Mouse (Mus musculus) hindbrain, embryonic 12.5 days (tissue): ENCODE results near the gene Mob4. TPM values are rescaled to one million over a fixed set of nuclear protein-coding genes. Genes with fewer than 3 reads are reported as not detected.

Experiments
- ATAC-seq: fragments of 200-750 bp; cut with Nextera tagmentation; 2 replicates; pipeline ENCODE4 v1.8.0; 2017; ENCODE audit warnings: moderate TSS enrichment; ENCODE audit not compliant: low FRiP score
- H3K27ac ChIP-seq: fragments of 300-500 bp; sonication (generic); 2 replicates; pipeline ENCODE4 v1.5.1; 2016; ENCODE audit warnings: mild to moderate bottlenecking
- H3K27me3 ChIP-seq: fragments of 300-500 bp; sonication (generic); 2 replicates; pipeline ENCODE4 v1.6.1; 2016; ENCODE audit warnings: mild to moderate bottlenecking
- H3K36me3 ChIP-seq: fragments of 300-500 bp; sonication (generic); 2 replicates; pipeline ENCODE4 v1.6.1; 2016; ENCODE audit warnings: mild to moderate bottlenecking
- H3K4me1 ChIP-seq: fragments of 300-500 bp; sonication (generic); 2 replicates; pipeline ENCODE4 v1.6.1; 2016
- H3K4me2 ChIP-seq: fragments of 300-500 bp; sonication (generic); replicated peaks from 2 replicates; pipeline ENCODE4 v1.6.1; 2016; ENCODE audit warnings: mild to moderate bottlenecking
- H3K4me3 ChIP-seq: fragments of 300-500 bp; sonication (generic); 2 replicates; pipeline ENCODE4 v1.5.1; 2016; ENCODE audit warnings: mild to moderate bottlenecking
- H3K9ac ChIP-seq: fragments of 300-500 bp; sonication (generic); 2 replicates; pipeline ENCODE4 v1.6.1; 2016; ENCODE audit warnings: mild to moderate bottlenecking, moderate library complexity
- H3K9me3 ChIP-seq: fragments of 300-500 bp; sonication (generic); replicated peaks from 2 replicates; pipeline ENCODE4 v1.6.1; 2016; ENCODE audit warnings: mild to moderate bottlenecking
- WGBS: fragments of 180-500 bp; shearing (Covaris S2); methylation state at CpG from one replicate; pipeline ENCODE4 v1.1.7; 2016; 5-methylcytosine and 5-hydroxymethylcytosine counted together
- polyA plus RNA-seq: library from polyadenylated mRNA; unstranded; fragments of >200 nt; fragmentation: Nextera tagmentation; extraction: Ambion mirVana; gene quantifications from 2 replicates; pipeline ENCODE4 v1.2.1, GENCODE M21; 2016

Mob4 gene
- polyA plus RNA-seq, 1 experiment from 2014 or later: 150 TPM

DNA sequence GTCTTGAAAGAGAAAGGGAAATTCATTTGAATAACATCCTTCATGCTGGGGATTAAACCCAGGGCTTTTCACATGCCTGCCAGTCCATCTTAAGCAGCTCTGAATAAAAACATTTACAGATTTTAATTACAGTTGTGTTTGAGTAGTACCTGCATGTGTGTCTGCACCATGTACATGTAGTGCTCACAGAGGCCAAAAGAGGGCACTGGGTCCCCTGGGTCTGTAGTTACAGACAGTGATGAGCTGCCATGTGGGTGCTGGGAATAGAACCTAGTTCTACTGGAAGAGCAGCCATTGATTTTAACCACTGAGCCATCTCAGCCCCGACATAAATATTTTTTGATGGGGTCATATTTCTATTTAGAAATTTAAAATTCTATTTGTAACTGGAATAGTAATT, 4.8 kb downstream of the Mob4 start:
- Histone ChIP-seq H3K27ac (no peak overlapping the region), H3K9ac (no peak overlapping the region), H3K4me1 (peaks cover 16% of the 10 kb centered on the region), H3K9me3 (no peaks in the 10 kb centered on the region), H3K4me3 (no peak overlapping the region), H3K4me2 (no peak overlapping the region), H3K27me3 (no peaks in the 10 kb centered on the region), H3K36me3 (peaks cover 20% of the 10 kb centered on the region)
- 98% methylated on average over 1 of the region's 1 CpGs for WGBS
- ATAC-seq: no peak

GRCm38 (mm10) chr1:55144338-55144737, 13.3 kb downstream of the Mob4 start:
- no peak overlapping the region for H3K4me3 ChIP-seq
- no peaks in the 10 kb centered on the region for H3K9me3 ChIP-seq
- H3K27ac ChIP-seq: no peak overlapping the region
- H3K4me1 ChIP-seq: no peaks in the 10 kb centered on the region
- H3K36me3 ChIP-seq: peaks cover 36% of the 10 kb centered on the region
- 94% methylated on average over 4 of the region's 4 CpGs for WGBS
- no peaks in the 10 kb centered on the region for H3K27me3 ChIP-seq
- no peak overlapping the region for H3K4me2 ChIP-seq
- no peak for ATAC-seq
- H3K9ac ChIP-seq: no peak overlapping the region

GRCm38 (mm10) chr1:55145556-55145955, 14.5 kb downstream of the Mob4 start:
- no peak for ATAC-seq
- Histone ChIP-seq H3K9me3 (no peaks in the 10 kb centered on the region), H3K27ac (no peak overlapping the region), H3K36me3 (peaks cover 37% of the 10 kb centered on the region), H3K4me2 (no peak overlapping the region), H3K27me3 (no peaks in the 10 kb centered on the region), H3K4me1 (no peaks in the 10 kb centered on the region), H3K9ac (no peak overlapping the region), H3K4me3 (no peak overlapping the region)
- 96% methylated on average over 7 of the region's 7 CpGs for WGBS

DNA sequence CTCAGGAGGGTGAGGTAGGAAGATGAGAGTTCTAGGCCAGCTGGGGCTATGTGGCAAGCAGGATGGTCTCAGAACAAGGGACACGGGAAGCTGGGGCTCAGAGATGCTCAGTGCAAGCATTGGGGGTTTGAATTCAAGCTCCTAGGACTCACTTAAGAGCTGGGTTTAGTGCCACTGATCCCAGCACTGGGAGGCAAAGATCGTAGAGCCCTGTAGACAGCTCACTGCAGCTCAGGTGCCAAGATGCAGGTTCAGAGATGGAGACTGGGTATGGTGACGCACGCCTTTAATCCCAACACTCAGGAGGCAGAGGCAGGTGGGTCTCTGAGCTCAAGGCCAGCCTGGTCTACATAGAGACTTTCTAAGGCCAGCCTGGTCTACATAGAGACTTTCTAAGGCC, 26.3 kb downstream of the Mob4 start:
- Histone ChIP-seq H3K9me3 (no peaks in the 10 kb centered on the region), H3K4me1 (no peaks in the 10 kb centered on the region), H3K36me3 (peaks cover 32% of the 10 kb centered on the region), H3K4me3 (no peak overlapping the region), H3K4me2 (no peak overlapping the region), H3K27ac (no peak overlapping the region), H3K9ac (no peak overlapping the region), H3K27me3 (no peaks in the 10 kb centered on the region)
- WGBS: 96% methylated on average over 4 of the region's 4 CpGs
- no peak for ATAC-seq

- H3K27me3 ChIP-seq: no peaks in the 10 kb centered on the region
- H3K4me2 ChIP-seq: no peak overlapping the region
- no peak overlapping the region for H3K4me3 ChIP-seq
- H3K4me1 ChIP-seq: no peaks in the 10 kb centered on the region
- H3K9ac ChIP-seq: no peak overlapping the region
- no peak for ATAC-seq
- H3K27ac ChIP-seq: no peak overlapping the region
- H3K9me3 ChIP-seq: no peaks in the 10 kb centered on the region
- H3K36me3 ChIP-seq: peaks cover 31% of the 10 kb centered on the region
- WGBS: 88% methylated on average over 3 of the region's 3 CpGs
Measured at GRCm38 (mm10) chr1:55158211-55158610, 27.2 kb downstream of the Mob4 start.

GRCm38 (mm10) chr1:55158821-55159220, 27.8 kb downstream of the Mob4 start:
- Histone ChIP-seq H3K36me3 (peaks cover 31% of the 10 kb centered on the region), H3K27me3 (no peaks in the 10 kb centered on the region), H3K9ac (no peak overlapping the region), H3K4me2 (no peak overlapping the region), H3K9me3 (no peaks in the 10 kb centered on the region), H3K27ac (no peak overlapping the region), H3K4me1 (no peaks in the 10 kb centered on the region), H3K4me3 (no peak overlapping the region)
- no peak for ATAC-seq
- WGBS: 91% methylated on average over 8 of the region's 8 CpGs

GRCm38 (mm10) chr1:55160218-55160617, 29.2 kb downstream of the Mob4 start:
- H3K9me3 ChIP-seq: no peaks in the 10 kb centered on the region
- H3K4me1 ChIP-seq: no peaks in the 10 kb centered on the region
- no peak overlapping the region for H3K9ac ChIP-seq
- H3K4me2 ChIP-seq: no peak overlapping the region
- no peak overlapping the region for H3K4me3 ChIP-seq
- 93% methylated on average over 3 of the region's 3 CpGs for WGBS
- peaks cover 28% of the 10 kb centered on the region for H3K36me3 ChIP-seq
- ATAC-seq: no peak
- H3K27me3 ChIP-seq: no peaks in the 10 kb centered on the region
- no peak overlapping the region for H3K27ac ChIP-seq

DNA sequence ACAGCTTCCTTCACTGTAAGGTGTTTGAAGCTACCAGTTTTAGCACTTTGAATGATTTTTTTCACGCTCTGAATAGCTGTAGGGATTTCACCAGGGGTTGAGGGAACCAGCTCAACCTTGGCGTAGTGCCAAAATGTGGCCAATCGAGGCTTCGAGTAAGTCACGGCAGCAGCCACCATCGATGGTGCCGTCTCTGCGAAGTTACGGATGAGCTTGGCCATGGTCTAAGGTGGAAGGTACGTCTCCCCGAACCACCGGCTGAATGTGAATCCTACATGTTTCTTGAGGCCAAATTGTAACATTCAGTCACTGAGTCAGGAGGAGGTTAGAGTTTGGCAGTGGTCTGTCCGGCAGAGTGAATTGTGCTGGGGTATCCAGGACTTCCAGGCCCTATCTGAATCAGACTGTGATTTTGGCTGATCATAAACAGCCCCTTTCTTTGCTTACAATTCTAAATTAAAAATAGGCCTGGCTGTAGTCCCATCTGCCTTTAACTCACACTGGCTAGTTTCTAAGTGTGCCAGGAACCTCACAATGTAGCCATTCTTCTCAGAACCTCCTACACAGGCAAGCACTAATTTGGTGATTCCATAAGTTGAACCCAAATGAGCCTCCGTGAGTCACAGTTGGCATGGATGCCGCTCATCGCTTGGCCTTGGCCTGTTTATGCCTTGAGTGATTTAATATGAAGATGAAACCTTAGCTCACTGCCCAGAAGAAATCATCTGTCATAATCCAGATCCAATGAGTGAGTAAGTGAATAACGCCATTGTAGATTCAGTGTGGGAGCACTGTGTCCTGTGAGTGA, 30.0 kb downstream of the Mob4 start:
- no peaks in the 10 kb centered on the region for H3K9me3 ChIP-seq
- H3K27me3 ChIP-seq: no peaks in the 10 kb centered on the region
- H3K4me2 ChIP-seq: no peak overlapping the region
- H3K27ac ChIP-seq: no peak overlapping the region
- H3K4me1 ChIP-seq: no peaks in the 10 kb centered on the region
- WGBS: 93% methylated on average over 17 of the region's 17 CpGs
- ATAC-seq: no peak
- peaks cover 22% of the 10 kb centered on the region for H3K36me3 ChIP-seq
- no peak overlapping the region for H3K9ac ChIP-seq
- no peak overlapping the region for H3K4me3 ChIP-seq

DNA sequence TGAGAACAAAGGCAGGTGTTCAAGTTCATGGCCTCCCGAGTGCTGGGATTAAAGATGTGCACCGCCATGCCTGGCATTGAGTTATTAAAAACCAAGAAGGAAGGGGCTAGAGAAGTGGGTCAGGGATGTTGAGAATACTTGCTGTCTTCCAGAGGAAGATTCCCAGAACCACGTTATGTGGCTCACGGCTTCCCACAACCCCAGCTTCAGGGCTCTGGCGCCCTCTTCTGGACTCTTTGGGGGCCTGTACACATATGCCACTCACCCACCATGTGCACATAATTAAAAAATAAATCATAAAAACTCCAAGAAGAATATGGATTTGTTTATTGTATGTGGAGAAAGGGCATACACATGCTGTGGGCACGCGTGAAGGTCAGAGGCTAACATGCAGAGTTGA, 30.9 kb downstream of the Mob4 start:
- H3K4me2 ChIP-seq: no peak overlapping the region
- no peaks in the 10 kb centered on the region for H3K9me3 ChIP-seq
- no peak for ATAC-seq
- H3K27me3 ChIP-seq: no peaks in the 10 kb centered on the region
- 60% methylated on average over 7 of the region's 7 CpGs for WGBS
- H3K4me3 ChIP-seq: no peak overlapping the region
- H3K27ac ChIP-seq: no peak overlapping the region
- H3K4me1 ChIP-seq: no peaks in the 10 kb centered on the region
- H3K9ac ChIP-seq: no peak overlapping the region
- peaks cover 13% of the 10 kb centered on the region for H3K36me3 ChIP-seq

- Histone ChIP-seq H3K4me3 (no peak overlapping the region), H3K9ac (no peak overlapping the region), H3K4me1 (no peaks in the 10 kb centered on the region), H3K9me3 (no peaks in the 10 kb centered on the region), H3K27ac (no peak overlapping the region), H3K4me2 (no peak overlapping the region), H3K36me3 (peaks cover 4% of the 10 kb centered on the region), H3K27me3 (no peaks in the 10 kb centered on the region)
- WGBS: 72% methylated on average over 5 of the region's 5 CpGs
- ATAC-seq: no peak
Measured at GRCm38 (mm10) chr1:55162781-55163180, 31.8 kb downstream of the Mob4 start.

DNA sequence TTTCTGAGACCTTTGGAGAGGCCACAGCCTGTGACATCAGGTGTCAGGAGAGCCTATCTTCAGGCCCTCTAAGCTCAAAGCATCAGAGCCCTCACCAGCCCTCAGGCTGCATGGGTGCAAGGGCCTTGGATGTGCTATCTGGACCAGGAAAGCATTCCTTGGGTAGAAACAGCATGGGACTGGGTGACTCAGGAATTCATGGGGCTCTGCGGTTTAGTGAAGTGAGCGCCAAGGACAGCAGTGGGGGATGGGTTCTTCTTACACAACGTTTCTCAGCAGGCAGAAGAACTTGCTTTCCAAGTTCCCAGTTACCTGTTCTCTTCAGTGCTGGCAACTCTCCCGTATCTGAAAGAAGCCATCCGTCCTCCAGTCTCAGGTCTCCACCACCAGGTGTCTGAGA, 33.0 kb downstream of the Mob4 start:
- 71% methylated on average over 5 of the region's 5 CpGs for WGBS
- peaks cover 3% of the 10 kb centered on the region; the same call in 1 of the 2 replicates for H3K36me3 ChIP-seq
- no peak overlapping the region for H3K4me3 ChIP-seq
- no peaks in the 10 kb centered on the region for H3K4me1 ChIP-seq
- H3K27ac ChIP-seq: no peak overlapping the region
- H3K9ac ChIP-seq: no peak overlapping the region
- H3K4me2 ChIP-seq: no peak overlapping the region
- no peaks in the 10 kb centered on the region for H3K27me3 ChIP-seq
- peaks cover 5% of the 10 kb centered on the region for H3K9me3 ChIP-seq
- ATAC-seq: no peak

DNA sequence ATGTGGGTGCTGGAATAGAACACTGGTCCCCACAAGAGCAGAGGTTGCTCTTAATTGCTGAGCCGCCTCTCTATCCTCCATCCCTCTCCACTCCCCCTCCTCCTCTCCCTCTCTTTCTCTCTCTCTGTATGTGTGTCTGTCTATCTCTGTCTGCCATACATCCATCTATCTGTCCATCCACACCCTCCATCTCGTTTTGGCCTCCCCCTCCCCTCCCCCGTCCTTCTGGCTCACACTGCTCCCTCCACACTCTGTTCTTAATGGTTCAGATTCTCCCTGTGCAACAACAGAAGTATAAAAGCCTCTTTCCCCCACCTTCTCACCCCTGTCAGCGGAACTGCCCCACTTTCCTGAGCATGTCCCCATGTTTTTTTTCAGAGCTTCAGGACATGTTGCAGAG, 36.5 kb downstream of the Mob4 start:
- Histone ChIP-seq H3K36me3 (no peaks in the 10 kb centered on the region; the same call in 1 of the 2 replicates), H3K4me1 (no peaks in the 10 kb centered on the region), H3K27me3 (no peaks in the 10 kb centered on the region), H3K4me3 (no peak overlapping the region), H3K27ac (no peak overlapping the region), H3K9ac (no peak overlapping the region), H3K4me2 (no peak overlapping the region), H3K9me3 (peaks cover 10% of the 10 kb centered on the region)
- 79% methylated on average over 4 of the region's 4 CpGs for WGBS
- no peak for ATAC-seq

DNA sequence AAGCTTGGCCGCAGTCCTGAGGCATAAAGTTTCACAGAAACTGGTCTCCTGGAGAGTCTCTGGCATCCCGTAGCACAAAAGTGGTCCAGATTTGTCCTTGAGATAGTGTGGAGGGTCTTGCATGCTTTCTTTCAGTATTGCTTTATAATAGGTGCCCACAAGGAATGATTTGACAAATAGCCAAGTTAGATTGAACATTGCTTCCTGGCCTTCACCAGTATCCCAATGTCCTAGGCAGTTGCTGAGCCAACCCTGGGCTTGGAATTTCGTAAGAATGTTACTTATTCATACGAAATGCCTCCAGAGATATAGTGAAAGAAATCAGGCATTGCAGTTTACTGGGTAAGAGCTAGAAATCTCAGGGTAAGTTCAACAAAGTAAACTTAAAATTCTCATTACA, 37.6 kb downstream of the Mob4 start:
- ATAC-seq: no peak
- no peak overlapping the region for H3K4me3 ChIP-seq
- 88% methylated on average over 4 of the region's 4 CpGs for WGBS
- peaks cover 13% of the 10 kb centered on the region for H3K9me3 ChIP-seq
- peaks cover 3% of the 10 kb centered on the region for H3K36me3 ChIP-seq
- H3K4me2 ChIP-seq: no peak overlapping the region
- H3K27me3 ChIP-seq: no peaks in the 10 kb centered on the region
- H3K9ac ChIP-seq: no peak overlapping the region
- H3K4me1 ChIP-seq: no peaks in the 10 kb centered on the region
- no peak overlapping the region for H3K27ac ChIP-seq
